Mouse (Mus musculus): ENCODE data around the gene Appbp2.

GRCm38 (mm10) chr11:85175941-85176340, 59.0 kb downstream of the Appbp2 start:
- no peak for TF ChIP-seq CTCF (IDR thresholded peaks at IDR 0.05; ENCODE audit: control insufficient read depth, insufficient read depth, low read length)
- TF ChIP-seq POLR2A (IDR thresholded peaks at IDR 0.05; ENCODE audit: borderline replicate concordance, control insufficient read depth, low read depth, low read length), result no peak

Data from bone marrow, adult 2 months (tissue).